Mouse (Mus musculus): ENCODE measurements around the gene Tpm4.

Gene Tpm4

GRCm38 (mm10) chr8:72143256-72143824 is 8.6 kb downstream of the Tpm4 start:
- no peak for DNase-seq (ENCODE audit: low spot score in 2 of 2)

- no peak for DNase-seq (ENCODE audit: low spot score in 2 of 2)
These were observed 9.7 kb downstream of the Tpm4 start for GRCm38 (mm10) chr8:72144345-72144975.

GRCm38 (mm10) chr8:72145511-72145910 is 10.7 kb downstream of the Tpm4 start:
- DNase-seq (ENCODE audit: low spot score in 2 of 2), result no peak

- no peak for DNase-seq (ENCODE audit: low spot score in 2 of 2)
These were observed 11.3 kb downstream of the Tpm4 start for GRCm38 (mm10) chr8:72146056-72146455.

- DNase-seq (ENCODE audit: low spot score in 2 of 2), result no peak
These were observed 11.8 kb downstream of the Tpm4 start for GRCm38 (mm10) chr8:72146556-72146955.

GRCm38 (mm10) chr8:72147266-72147665 is 12.5 kb downstream of the Tpm4 start:
- DNase-seq (ENCODE audit: low spot score in 2 of 2), result no peak

GRCm38 (mm10) chr8:72149056-72149455 is 14.3 kb downstream of the Tpm4 start:
- no peak for DNase-seq (ENCODE audit: low spot score in 2 of 2)

GRCm38 (mm10) chr8:72151418-72152078 is 16.8 kb downstream of the Tpm4 start:
- no peak for DNase-seq (ENCODE audit: low spot score in 2 of 2)

- no peak for DNase-seq (ENCODE audit: low spot score in 2 of 2)
These were observed 18.6 kb downstream of the Tpm4 start for GRCm38 (mm10) chr8:72153382-72153781.

- DNase-seq (ENCODE audit: low spot score in 2 of 2), result no peak
These were observed 23.3 kb downstream of the Tpm4 start for GRCm38 (mm10) chr8:72158096-72158495.

GRCm38 (mm10) chr8:72158726-72159125 is 24.0 kb downstream of the Tpm4 start:
- no peak for DNase-seq (ENCODE audit: low spot score in 2 of 2)

GRCm38 (mm10) chr8:72160007-72160406 is 25.2 kb downstream of the Tpm4 start:
- no peak for DNase-seq (ENCODE audit: low spot score in 2 of 2)

GRCm38 (mm10) chr8:72160707-72161697 is 26.2 kb downstream of the Tpm4 start, which contains the start of gene Rab8a:
Gene Rab8a (plus strand): TSS chr8:72161200.
- DNase-seq (ENCODE audit: low spot score in 2 of 2), result peak; percentile 99

- no peak for DNase-seq (ENCODE audit: low spot score in 2 of 2)
These were observed 28.0 kb downstream of the Tpm4 start for GRCm38 (mm10) chr8:72162821-72163220.

GRCm38 (mm10) chr8:72169098-72169668 is 34.4 kb downstream of the Tpm4 start:
- no peak for DNase-seq (ENCODE audit: low spot score in 2 of 2)

- no peak for DNase-seq (ENCODE audit: low spot score in 2 of 2)
These were observed 35.0 kb downstream of the Tpm4 start for GRCm38 (mm10) chr8:72169681-72170249.

GRCm38 (mm10) chr8:72177346-72177925 is 42.7 kb downstream of the Tpm4 start:
- peak; percentile 47 to 64 for DNase-seq (ENCODE audit: low spot score in 2 of 2)

GRCm38 (mm10) chr8:72183554-72184202 is 48.9 kb downstream of the Tpm4 start:
- DNase-seq (ENCODE audit: low spot score in 2 of 2), result no peak

- no peak for DNase-seq (ENCODE audit: low spot score in 2 of 2)
These were observed 53.1 kb downstream of the Tpm4 start for GRCm38 (mm10) chr8:72187793-72188331.
